Mouse (Mus musculus) olfactory bulb, adult 2 months (tissue): ENCODE results near the gene Cryzl2. TPM values are rescaled to one million over a fixed set of nuclear protein-coding genes. Genes with fewer than 3 reads are reported as not detected.
A peak's percentile ranks its signal among the peaks of the same experiment; 100 is the strongest.

ENCODE experiments used
- H3K27ac ChIP-seq: fragments of 200-500 bp; 2 replicates; pipeline ENCODE4 v1.5.1; 2012; ENCODE audit warnings: low read depth, low read length; ENCODE audit not compliant: insufficient read depth
- H3K4me1 ChIP-seq: fragments of 200-500 bp; 2 replicates; pipeline ENCODE4 v1.6.1; 2012; ENCODE audit warnings: low read length; ENCODE audit not compliant: control insufficient read depth, insufficient read depth
- H3K4me3 ChIP-seq: fragments of 200-500 bp; 2 replicates; pipeline ENCODE4 v1.5.1; 2012; ENCODE audit warnings: mild to moderate bottlenecking, low read depth, low read length, moderate library complexity; ENCODE audit not compliant: insufficient read depth
- CTCF ChIP-seq: fragments of 200-500 bp; IDR thresholded peaks from 2 replicates; pipeline ENCODE4 v1.5.1; 2012; ENCODE audit warnings: low read depth, mild to moderate bottlenecking, low read length, moderate library complexity; ENCODE audit not compliant: insufficient read depth
- POLR2A ChIP-seq: fragments of 200-500 bp; IDR thresholded peaks from 2 replicates; pipeline ENCODE4 v1.6.1; 2012; ENCODE audit warnings: mild to moderate bottlenecking, low read depth, low read length, moderate library complexity; ENCODE audit not compliant: insufficient read depth
- WGBS: fragments of 180-500 bp; shearing (Covaris S2); methylation state at CpG from one replicate; pipeline ENCODE4 v1.1.7; 2018; 5-methylcytosine and 5-hydroxymethylcytosine counted together
- polyA plus RNA-seq: library from polyadenylated mRNA; stranded (reverse); fragments of >200 nt; gene quantifications from 2 replicates; pipeline ENCODE4 v1.2.4, GENCODE M21; 2012; ENCODE audit warnings: low replicate concordance; ENCODE audit not compliant: missing spikeins, insufficient read depth, insufficient read length

The Cryzl2 gene
- polyA plus RNA-seq, 1 experiment: not detected

GRCm38 (mm10) chr1:157461276-157461675 lies 2.9 kb downstream of the Cryzl2 start:
- TF ChIP-seq POLR2A (no peak), CTCF (no peak)
- H3K4me1 ChIP-seq: peaks cover 6% of the 10 kb centered on the region; the same call in 1 of the 2 replicates
- no peak overlapping the region for H3K4me3 ChIP-seq
- WGBS: 96% methylated on average over 5 of the region's 5 CpGs
- H3K27ac ChIP-seq: no peak overlapping the region

- Histone ChIP-seq H3K4me1 (peaks cover 6% of the 10 kb centered on the region; the same call in 1 of the 2 replicates), H3K4me3 (no peak overlapping the region), H3K27ac (no peak overlapping the region)
- TF ChIP-seq POLR2A (no peak), CTCF (no peak)
- WGBS: 63% methylated on average over 3 of the region's 3 CpGs
Observed at GRCm38 (mm10) chr1:157462336-157462735, 4.0 kb downstream of the Cryzl2 start.

GRCm38 (mm10) chr1:157465194-157465593 lies 6.8 kb downstream of the Cryzl2 start:
- WGBS: 72% methylated on average over 3 of the region's 3 CpGs
- no peak for TF ChIP-seq POLR2A
- TF ChIP-seq CTCF: no peak
- Histone ChIP-seq H3K4me3 (no peak overlapping the region), H3K27ac (no peak overlapping the region), H3K4me1 (no peaks in the 10 kb centered on the region)

- Histone ChIP-seq H3K4me3 (no peak overlapping the region), H3K4me1 (peaks cover 15% of the 10 kb centered on the region), H3K27ac (no peak overlapping the region)
- 84% methylated on average over 8 of the region's 8 CpGs for WGBS
- TF ChIP-seq POLR2A (no peak), CTCF (no peak)
Observed at GRCm38 (mm10) chr1:157467866-157468265, 9.5 kb downstream of the Cryzl2 start.

- TF ChIP-seq POLR2A: no peak
- TF ChIP-seq CTCF: no peak
- H3K27ac ChIP-seq: 0 out of 2 replicates have a peak overlapping the region, but pooled peaks have one; percentile 42
Observed at GRCm38 (mm10) chr1:157470761-157471386, 12.5 kb downstream of the Cryzl2 start.

GRCm38 (mm10) chr1:157472716-157473115 lies 14.3 kb downstream of the Cryzl2 start:
- WGBS: 54% methylated on average over 7 of the region's 7 CpGs
- no peak overlapping the region for H3K4me3 ChIP-seq
- H3K27ac ChIP-seq: 0 out of 2 replicates have a peak overlapping the region, but pooled peaks have one; percentile 64

More at GRCm38 (mm10) chr1:157470761-157471386, 12.5 kb downstream of the Cryzl2 start:
- WGBS: 61% methylated on average over 9 of the region's 9 CpGs
- Histone ChIP-seq H3K4me1 (peaks cover 25% of the 10 kb centered on the region), H3K4me3 (no peak overlapping the region)

GRCm38 (mm10) chr1:157474865-157475264 lies 16.5 kb downstream of the Cryzl2 start:
- no peak overlapping the region for H3K27ac ChIP-seq
- H3K4me1 ChIP-seq: peaks cover 25% of the 10 kb centered on the region
- H3K4me3 ChIP-seq: no peak overlapping the region
- TF ChIP-seq POLR2A (no peak), CTCF (no peak)
- WGBS: 92% methylated on average over 8 of the region's 8 CpGs

More at GRCm38 (mm10) chr1:157472716-157473115, 14.3 kb downstream of the Cryzl2 start:
- no peak for TF ChIP-seq CTCF
- no peak for TF ChIP-seq POLR2A
- peaks cover 25% of the 10 kb centered on the region for H3K4me1 ChIP-seq

GRCm38 (mm10) chr1:157476231-157476630 lies 17.9 kb downstream of the Cryzl2 start:
- 82% methylated on average over 2 of the region's 2 CpGs for WGBS
- TF ChIP-seq POLR2A (no peak), CTCF (no peak)

GRCm38 (mm10) chr1:157480090-157480489 lies 21.7 kb downstream of the Cryzl2 start:
- WGBS: 19% methylated on average over 9 of the region's 9 CpGs
- Histone ChIP-seq H3K4me1 (0 out of 2 replicates have a peak, but pooled peaks cover 2% of the 10 kb centered on the region), H3K27ac (no peak overlapping the region), H3K4me3 (no peak overlapping the region)
- TF ChIP-seq CTCF: no peak
- no peak for TF ChIP-seq POLR2A

More at GRCm38 (mm10) chr1:157476231-157476630, 17.9 kb downstream of the Cryzl2 start:
- no peak overlapping the region for H3K27ac ChIP-seq
- H3K4me1 ChIP-seq: peaks cover 23% of the 10 kb centered on the region
- no peak overlapping the region for H3K4me3 ChIP-seq

GRCm38 (mm10) chr1:157480901-157481300 lies 22.5 kb downstream of the Cryzl2 start:
- no peak for TF ChIP-seq POLR2A
- no peak for TF ChIP-seq CTCF
- 0 out of 2 replicates have a peak overlapping the region, but pooled peaks have one; percentile 33 for H3K27ac ChIP-seq
- 0 out of 2 replicates have a peak, but pooled peaks cover 2% of the 10 kb centered on the region for H3K4me1 ChIP-seq
- WGBS: 53% methylated on average over 3 of the region's 3 CpGs
- no peak overlapping the region for H3K4me3 ChIP-seq
